Mouse (Mus musculus) brain, embryonic 14.5 days (tissue): ENCODE results near the gene Copg1. TPM values are rescaled to one million over a fixed set of nuclear protein-coding genes. Genes with fewer than 3 reads are reported as not detected.

Experiments used
- DNase-seq: peaks from one replicate; pipeline ENCODE4 v3.0.0-alpha.2; 2011; ENCODE audit warnings: low read depth
- CTCF ChIP-seq: fragments of 200-500 bp; IDR thresholded peaks from 2 replicates; pipeline ENCODE4 v1.5.1; 2012; ENCODE audit warnings: inconsistent platforms, mild to moderate bottlenecking, moderate library complexity, borderline replicate concordance; ENCODE audit not compliant: insufficient read depth, insufficient read length; ENCODE audit errors: extremely low read depth
- POLR2A ChIP-seq: fragments of 200-500 bp; IDR thresholded peaks from 2 replicates; pipeline ENCODE4 v1.6.1; 2012; ENCODE audit warnings: mild to moderate bottlenecking, inconsistent platforms, borderline replicate concordance; ENCODE audit not compliant: poor library complexity, insufficient read depth, insufficient read length, severe bottlenecking; ENCODE audit errors: extremely low read depth
- polyA plus RNA-seq: library from polyadenylated mRNA; depleted of rRNA; stranded (reverse); fragments of >200 nt; gene quantifications from 2 replicates; pipeline ENCODE4 v1.2.3, GENCODE M21; 2012

Gene Copg1
- polyA plus RNA-seq, 1 experiment, result 121 TPM

GRCm38 (mm10) chr6:87879628-87880027 lies 8.0 kb upstream of the Copg1 start:
- TF ChIP-seq POLR2A (no peak), CTCF (no peak)
- DNase-seq, result no peak

- no peak for TF ChIP-seq POLR2A
- no peak for TF ChIP-seq CTCF
- DNase-seq, result no peak
Observed at GRCm38 (mm10) chr6:87882221-87882620, 5.4 kb upstream of the Copg1 start.

- no peak for TF ChIP-seq CTCF
- TF ChIP-seq POLR2A, result no peak
- peak; percentile 69 for DNase-seq
Observed at GRCm38 (mm10) chr6:87882816-87883215, 4.8 kb upstream of the Copg1 start.

GRCm38 (mm10) chr6:87886721-87887120 lies 893 bp upstream of the Copg1 start:
- TF ChIP-seq POLR2A, result no peak
- no peak for TF ChIP-seq CTCF
- DNase-seq, result no peak

DNA sequence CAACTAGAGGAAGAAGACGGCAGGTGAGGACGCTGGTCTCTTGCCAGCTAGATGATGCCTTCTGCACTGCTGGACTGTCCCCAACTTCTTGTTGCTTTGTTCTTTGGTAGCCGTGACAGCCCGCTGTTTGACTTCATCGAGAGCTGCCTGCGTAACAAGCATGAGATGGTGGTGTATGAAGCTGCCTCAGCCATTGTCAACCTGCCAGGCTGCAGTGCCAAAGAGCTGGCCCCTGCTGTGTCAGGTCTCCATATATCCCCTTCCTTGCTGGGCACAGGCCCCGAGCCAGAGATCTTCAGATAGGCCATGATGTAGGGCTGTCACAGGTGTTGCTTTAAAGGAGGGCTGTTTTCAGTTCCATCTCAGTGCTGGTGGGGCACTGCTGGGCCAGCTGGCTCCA lies 6.3 kb downstream of the Copg1 start:
- no peak for DNase-seq
- TF ChIP-seq CTCF (no peak), POLR2A (no peak)

GRCm38 (mm10) chr6:87898028-87898427 lies 10.4 kb downstream of the Copg1 start:
- no peak for TF ChIP-seq CTCF
- TF ChIP-seq POLR2A, result no peak
- no peak for DNase-seq

DNA sequence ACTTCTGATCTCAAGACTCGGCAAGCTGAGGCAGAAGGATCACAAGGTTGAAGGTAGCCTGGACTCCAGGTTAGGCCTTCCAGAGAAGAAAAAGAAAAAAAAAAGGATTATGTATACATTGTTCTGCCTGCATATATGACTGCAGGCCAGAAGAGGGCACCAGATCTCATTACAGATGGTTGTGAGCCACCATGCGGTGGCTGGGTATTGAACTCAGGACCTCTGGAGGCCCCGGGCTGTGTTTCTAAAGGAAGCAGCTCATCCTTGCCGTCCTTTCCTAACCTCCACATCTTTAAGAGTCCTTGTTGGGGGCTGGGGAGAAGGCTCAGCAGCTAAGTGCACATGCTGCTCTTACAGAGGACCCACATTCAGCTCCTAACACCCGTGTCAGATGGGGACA lies 19.0 kb downstream of the Copg1 start:
- no peak for DNase-seq
- TF ChIP-seq POLR2A (no peak), CTCF (peak; percentile 43; the same call in 1 of the 2 replicates)

DNA sequence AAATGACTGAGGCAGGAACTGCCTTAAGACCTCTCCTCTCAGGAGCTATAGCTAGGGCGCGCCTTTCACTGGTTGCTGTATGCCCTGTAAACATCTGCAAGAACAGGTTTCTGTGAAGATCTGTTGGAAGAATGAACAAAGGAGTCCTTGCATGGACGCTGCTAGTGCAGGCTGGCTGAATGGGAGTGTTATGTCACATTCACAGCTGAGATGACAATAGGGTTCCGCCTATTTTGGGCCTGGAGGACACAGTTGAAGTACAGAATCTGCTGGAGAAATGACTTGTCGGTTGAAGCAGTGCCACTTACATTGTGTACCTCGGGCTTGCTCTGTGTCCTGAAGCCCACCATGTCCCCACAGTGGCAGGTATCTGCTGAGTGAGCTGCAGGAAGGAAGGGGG lies 21.6 kb downstream of the Copg1 start:
- TF ChIP-seq CTCF, result no peak
- no peak for TF ChIP-seq POLR2A
- no peak for DNase-seq

DNA sequence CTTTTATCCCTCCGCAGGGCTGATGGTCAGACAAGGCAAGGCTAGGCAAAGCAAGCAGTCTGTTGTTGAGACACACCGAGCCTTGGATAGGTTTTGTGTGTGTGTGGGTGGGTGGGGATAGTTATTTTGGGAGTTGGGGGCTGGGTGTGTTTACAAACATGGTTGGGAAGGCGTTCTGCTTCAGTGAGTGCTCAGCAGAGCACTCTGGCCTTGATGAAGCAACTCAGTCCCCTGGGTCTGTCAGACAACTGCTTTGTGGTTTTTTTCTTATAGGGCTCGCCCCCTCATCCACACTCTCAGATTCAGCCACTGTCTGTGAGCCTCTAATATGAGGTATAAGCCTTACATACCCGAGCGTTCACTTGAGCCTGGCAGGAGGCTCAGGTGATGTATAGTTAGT lies 23.9 kb downstream of the Copg1 start:
- no peak for TF ChIP-seq POLR2A
- no peak for TF ChIP-seq CTCF
- DNase-seq, result no peak

GRCm38 (mm10) chr6:87913661-87914325 lies 26.2 kb downstream of the Copg1 start, which contains the start of gene Hmces:
Hmces (plus strand) TSS chr6:87913935.
- peak; percentile 84 for DNase-seq
- TF ChIP-seq POLR2A (peak; percentile 41; the same call in 1 of the 2 replicates), CTCF (no peak)

- peak; percentile 62 for DNase-seq
- TF ChIP-seq CTCF (no peak), POLR2A (no peak)
Observed at GRCm38 (mm10) chr6:87914326-87915102, 26.9 kb downstream of the Copg1 start.
